Mouse (Mus musculus) embryonic stem cell, embryonic (primary cell): ENCODE measurements at regions not wholly inside any gene's neighbourhood (a gene's known extent, or its start where the extent isn't known, plus 50 kb on each side); places are given as distances from the start of the nearest gene placed in this dataset.

ENCODE experiments used
- CTCF ChIA-PET, 4 experiments: fragments of 300-600 bp in 2 of 4; fragments of 350-600 bp in 2 of 4; sonication (Branson Sonifier 250); formaldehyde crosslinking; loops; one replicate each; lab custom pipeline; 2022; ENCODE audit warnings: inconsistent platforms in 2 of 4; lab: Charles Lee
- POLR2A ChIA-PET, 4 experiments: fragments of 300-600 bp in 2 of 4; fragments of 350-600 bp in 2 of 4; sonication (Branson Sonifier 250); formaldehyde crosslinking; loops; one replicate each; lab custom pipeline; 2022; ENCODE audit warnings: antibody characterized with exemption in 4 of 4, inconsistent platforms in 1 of 4; lab: Charles Lee

GRCm38 (mm10) chr16:66086499-66086898, 271.4 kb downstream of the Vgll3 start:
- CTCF ChIA-PET = interaction anchor here in 2 of 4 experiments (0.6 to 1.4 kb wide), 7 partner anchors 10 to 457 kb away, joined by 3 to 5 read pairs (median 4); no protein-coding TSS in a partner anchor

GRCm38 (mm10) chr16:66092766-66093165, 277.7 kb downstream of the Vgll3 start:
- CTCF ChIA-PET = no interaction called here
- POLR2A ChIA-PET = no interaction called here

More at GRCm38 (mm10) chr16:66086499-66086898, 271.4 kb downstream of the Vgll3 start:
- POLR2A ChIA-PET = no interaction called here

- CTCF ChIA-PET = no interaction called here
- POLR2A ChIA-PET = no interaction called here
These were observed 280.6 kb downstream of the Vgll3 start for GRCm38 (mm10) chr16:66095682-66096081.

GRCm38 (mm10) chr16:66117930-66118329, 302.9 kb downstream of the Vgll3 start:
- ChIA-PET CTCF (no interaction called here), POLR2A (no interaction called here)

GRCm38 (mm10) chr16:66137755-66138154, 322.7 kb downstream of the Vgll3 start:
- ChIA-PET CTCF (no interaction called here), POLR2A (no interaction called here)

GRCm38 (mm10) chr16:66144765-66145164, 329.7 kb downstream of the Vgll3 start:
- POLR2A ChIA-PET = no interaction called here
- CTCF ChIA-PET = no interaction called here

GRCm38 (mm10) chr16:66145280-66145679, 330.2 kb downstream of the Vgll3 start:
- ChIA-PET POLR2A (no interaction called here), CTCF (no interaction called here)

- ChIA-PET POLR2A (no interaction called here), CTCF (no interaction called here)
These were observed 353.2 kb downstream of the Vgll3 start for GRCm38 (mm10) chr16:66168289-66168688.

GRCm38 (mm10) chr16:66190801-66191200, 375.7 kb downstream of the Vgll3 start:
- POLR2A ChIA-PET = no interaction called here

GRCm38 (mm10) chr16:66201406-66201805, 386.3 kb downstream of the Vgll3 start:
- ChIA-PET POLR2A (no interaction called here), CTCF (no interaction called here)

More at GRCm38 (mm10) chr16:66190801-66191200, 375.7 kb downstream of the Vgll3 start:
- CTCF ChIA-PET = no interaction called here
